26 mouse cellular contexts compared by ENCODE assay signal in genomic region chr14:50031356-50031755, GRCm38 (mm10). TPM values are rescaled to one million over a fixed set of nuclear protein-coding genes. Genes with fewer than 3 reads are reported as not detected.
DNase-seq lines count a peak whose midpoint lies in the region; ATAC-seq and TF ChIP-seq lines count a peak whose summit lies in the region.
"Had no signal": no experiment of that assay in that cellular context is flagged by ENCODE, and none has a peak within 500 bp of the region (broad histone marks: within the 10 kb centered on the region; RNA-seq: fewer than 3 reads in every experiment).

No protein-coding gene starts in this region.

- no peaks in the 10 kb centered on the region for H3K4me1 ChIP-seq in hindbrain, postnatal 0 days (ENCODE audit: insufficient read depth, low read length)
- H3K4me1 ChIP-seq: embryonic facial prominence, embryonic 10.5 days; embryonic facial prominence, embryonic 12.5 days; forebrain, embryonic 13.5 days; forebrain, embryonic 15.5 days had no signal

- 84% methylated on average over 4 of the region's 4 CpGs for WGBS in hindbrain, postnatal 0 days

- ATAC-seq in hindbrain, postnatal 0 days, result no peak
- no peak for ATAC-seq in granulocyte monocyte progenitor cell, adult 5-6 weeks (replicated peaks; ENCODE audit: poor library complexity, severe bottlenecking)
- ATAC-seq: activated CD4-positive, CD25-positive, alpha-beta regulatory T cell, adult 4 months; forebrain, embryonic 13.5 days; forebrain, embryonic 15.5 days; forebrain, postnatal 0 days; Patski had no signal

- no peak for TF ChIP-seq CTCF in hindbrain, postnatal 0 days (IDR thresholded peaks at IDR 0.05; ENCODE audit: low read depth)

- DNase-seq in ES-CJ7 (ENCODE audit: low read depth, low spot score) (peak; percentile 71), R1 (ENCODE audit: low read depth, low spot score) (peak; percentile 86)
- no peak for DNase-seq in hindbrain, postnatal 0 days (ENCODE audit: low spot score)
- no peak for DNase-seq in spleen, adult 12 weeks (ENCODE audit: low spot score)
- DNase-seq: adrenal gland, adult 8-10 months; adrenal gland, postnatal 14 days; adrenal gland, postnatal 36 days; cerebellum, adult 11-12 months; cerebellum, adult 2 months; cerebellum, adult 9-10 months; cerebellum, postnatal 10 days; cerebellum, postnatal 25 days; forebrain, postnatal 0 days had no signal

- no peak overlapping the region for H3K27ac ChIP-seq in hindbrain, postnatal 0 days
- H3K27ac ChIP-seq: embryonic facial prominence, embryonic 10.5 days; embryonic facial prominence, embryonic 12.5 days; forebrain, embryonic 13.5 days; forebrain, embryonic 15.5 days had no signal

- no peaks in the 10 kb centered on the region for H3K27me3 ChIP-seq in hindbrain, postnatal 0 days (ENCODE audit: insufficient read depth, low read length)
- H3K27me3 ChIP-seq: embryonic facial prominence, embryonic 12.5 days; forebrain, embryonic 13.5 days; forebrain, embryonic 15.5 days; Patski had no signal

- H3K4me3 ChIP-seq in hindbrain, postnatal 0 days (ENCODE audit: low read length), result no peak overlapping the region
- H3K4me3 ChIP-seq: embryonic facial prominence, embryonic 10.5 days; embryonic facial prominence, embryonic 12.5 days; forebrain, embryonic 13.5 days; forebrain, embryonic 15.5 days had no signal

- no peaks in the 10 kb centered on the region for H3K36me3 ChIP-seq in hindbrain, postnatal 0 days (ENCODE audit: insufficient read depth, low read length)
- H3K36me3 ChIP-seq: embryonic facial prominence, embryonic 10.5 days; embryonic facial prominence, embryonic 12.5 days; forebrain, embryonic 15.5 days; G1E had no signal

- no peaks in the 10 kb centered on the region for H3K9me3 ChIP-seq in hindbrain, postnatal 0 days (ENCODE audit: low read length)
- H3K9me3 ChIP-seq: forebrain, embryonic 15.5 days; G1E had no signal

- H3K4me2 ChIP-seq in hindbrain, postnatal 0 days (ENCODE audit: low read depth, low read length), result no peak overlapping the region
- H3K4me2 ChIP-seq: embryonic facial prominence, embryonic 12.5 days; forebrain, embryonic 13.5 days; forebrain, embryonic 15.5 days had no signal

- no peak overlapping the region for H3K9ac ChIP-seq in hindbrain, postnatal 0 days (replicated peaks; ENCODE audit: low read length)
- H3K9ac ChIP-seq: embryonic facial prominence, embryonic 12.5 days; forebrain, embryonic 13.5 days; forebrain, embryonic 15.5 days; forebrain, postnatal 0 days had no signal

RNA-seq across cellular contexts. Expression of gene Olfr725, which starts 8.8 kb away (rescaled TPM):
- total RNA-seq in hindbrain, postnatal 0 days (2014; rRNA removed), result not detected in 2 replicates
- not detected in 2 replicates for polyA plus RNA-seq in hindbrain, postnatal 0 days (2015; fragmentation: Nextera tagmentation; extraction: Ambion mirVana)
- total RNA-seq in granulocyte monocyte progenitor cell, adult 5-6 weeks (2014; fragmentation: Nextera tagmentation), result not detected in 2 replicates
- total RNA-seq in granulocyte monocyte progenitor cell, adult 5-6 weeks (2017), result not detected in 2 replicates
- total RNA-seq: adrenal gland, adult 18-20 months; adrenal gland, adult 8-10 months; adrenal gland, postnatal 14 days; adrenal gland, postnatal 36 days; forebrain, postnatal 0 days; G1E had no signal
- polyA plus RNA-seq: activated CD4-positive, CD25-positive, alpha-beta regulatory T cell, adult 4 months; C2C12; cerebellum, adult 2 months; cortical plate, adult 2 months; embryonic facial prominence, embryonic 10.5 days; embryonic facial prominence, embryonic 12.5 days; embryonic facial prominence, embryonic 14.5 days; forebrain, embryonic 11.5 days; forebrain, embryonic 13.5 days; forebrain, embryonic 15.5 days; forebrain, postnatal 0 days; G1E; Patski had no signal

RNA-seq across cellular contexts. Expression of gene Olfr726, which starts 59.4 kb away (rescaled TPM):
- not detected in 2 replicates for total RNA-seq in hindbrain, postnatal 0 days (2014; rRNA removed)
- polyA plus RNA-seq in hindbrain, postnatal 0 days (2015; fragmentation: Nextera tagmentation; extraction: Ambion mirVana), result not detected in 2 replicates
- total RNA-seq in granulocyte monocyte progenitor cell, adult 5-6 weeks (2014; fragmentation: Nextera tagmentation), result not detected in 2 replicates
- total RNA-seq in granulocyte monocyte progenitor cell, adult 5-6 weeks (2017), result not detected in 2 replicates
- total RNA-seq: adrenal gland, adult 18-20 months; adrenal gland, adult 8-10 months; adrenal gland, postnatal 14 days; adrenal gland, postnatal 36 days; forebrain, postnatal 0 days had no signal
- polyA plus RNA-seq: activated CD4-positive, CD25-positive, alpha-beta regulatory T cell, adult 4 months; C2C12; cerebellum, adult 2 months; cortical plate, adult 2 months; embryonic facial prominence, embryonic 10.5 days; embryonic facial prominence, embryonic 12.5 days; embryonic facial prominence, embryonic 14.5 days; forebrain, embryonic 11.5 days; forebrain, embryonic 13.5 days; forebrain, embryonic 15.5 days; forebrain, postnatal 0 days; G1E; Patski had no signal

Comparison
In these comparisons a context has a peak if more than half of its experiments do, and no peak if none do; other contexts are left out.
1. DNase-seq: peak in ES-CJ7 (single experiment) and R1 (single experiment); none in hindbrain, postnatal 0 days (single experiment) and spleen, adult 12 weeks (single experiment).